Mouse (Mus musculus): ENCODE measurements around the gene Sept10. TPM values are rescaled to one million over a fixed set of nuclear protein-coding genes. Genes with fewer than 3 reads are reported as not detected.
A peak's percentile ranks its signal among the peaks of the same experiment; 100 is the strongest.

The Sept10 gene
- polyA plus RNA-seq, 1 experiment from 2014 or later = 17.0 TPM

DNA sequence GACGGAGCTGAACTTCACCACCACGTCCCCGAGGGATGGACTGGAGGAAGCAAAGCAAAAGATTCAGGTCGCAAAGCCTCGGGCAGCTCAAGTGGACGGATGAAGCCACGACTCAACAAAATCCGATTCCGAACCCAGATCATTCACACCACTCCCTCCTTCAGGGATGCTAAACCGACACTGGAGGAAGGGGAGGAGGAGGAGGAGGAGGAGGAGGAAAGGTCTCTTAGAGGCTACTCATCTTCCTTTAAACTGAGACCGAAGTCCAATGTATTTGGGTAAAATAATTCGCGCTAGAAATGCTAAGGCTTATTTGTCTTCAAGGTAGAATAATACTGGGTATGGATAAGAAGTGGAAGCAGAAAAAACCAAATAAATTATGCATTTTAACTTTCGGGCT is 1.7 kb upstream of the Sept10 start:
- peak overlapping the region; percentile 99 for H3K4me3 ChIP-seq
- H3K4me2 ChIP-seq = peak overlapping the region; percentile 97
- no peaks in the 10 kb centered on the region for H3K9me3 ChIP-seq
- H3K36me3 ChIP-seq = no peaks in the 10 kb centered on the region
- no peak overlapping the region for H3K27ac ChIP-seq (replicated peaks)
- H3K4me1 ChIP-seq (replicated peaks) = peaks cover 25% of the 10 kb centered on the region
- 38% methylated on average over 14 of the region's 14 CpGs for WGBS
- no peaks in the 10 kb centered on the region for H3K27me3 ChIP-seq
- H3K9ac ChIP-seq = peak overlapping the region; percentile 94
- no peak for ATAC-seq (ENCODE audit: low FRiP score, low read depth)

DNA sequence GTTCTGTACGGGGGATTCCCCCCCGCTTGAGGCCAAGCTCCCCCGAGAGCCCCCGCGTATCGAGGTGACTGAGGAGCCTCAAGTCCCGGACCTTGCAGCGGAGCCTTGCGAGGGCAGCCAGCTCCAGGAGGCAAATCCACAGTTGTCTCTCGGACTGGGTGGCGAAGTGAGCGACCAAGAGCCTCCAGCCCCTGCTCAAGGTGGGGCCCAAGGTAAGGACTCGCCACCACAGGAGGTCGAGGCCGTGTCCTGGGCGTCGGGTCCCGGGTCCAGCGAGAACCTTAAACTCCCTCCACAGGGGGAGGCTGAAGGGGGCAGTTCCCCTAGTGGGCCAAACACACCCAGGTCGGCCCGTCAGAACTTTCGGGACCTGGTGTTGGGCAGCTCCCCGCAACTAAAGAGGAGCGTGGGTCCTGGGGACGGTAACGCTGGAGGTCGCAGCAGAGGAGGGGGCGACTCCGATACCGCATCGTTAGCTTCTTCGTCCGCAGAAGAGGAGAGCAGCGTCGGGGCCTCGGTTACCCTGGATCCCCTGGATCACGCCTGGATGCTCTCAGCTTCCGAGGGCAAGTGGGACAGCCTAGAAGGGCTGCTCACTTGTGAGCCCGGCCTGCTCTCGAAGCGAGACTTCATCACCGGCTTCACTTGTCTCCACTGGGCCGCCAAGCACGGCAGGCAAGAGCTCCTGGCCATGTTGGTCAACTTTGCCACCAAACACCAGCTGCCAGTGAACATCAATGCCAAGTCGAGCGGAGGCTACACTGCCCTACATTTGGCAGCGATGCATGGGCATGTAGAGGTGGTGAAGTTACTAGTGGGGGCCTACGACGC is 839 bp upstream of the Sept10 start:
- peak; percentile 52 for ATAC-seq (ENCODE audit: low FRiP score, low read depth)

DNA sequence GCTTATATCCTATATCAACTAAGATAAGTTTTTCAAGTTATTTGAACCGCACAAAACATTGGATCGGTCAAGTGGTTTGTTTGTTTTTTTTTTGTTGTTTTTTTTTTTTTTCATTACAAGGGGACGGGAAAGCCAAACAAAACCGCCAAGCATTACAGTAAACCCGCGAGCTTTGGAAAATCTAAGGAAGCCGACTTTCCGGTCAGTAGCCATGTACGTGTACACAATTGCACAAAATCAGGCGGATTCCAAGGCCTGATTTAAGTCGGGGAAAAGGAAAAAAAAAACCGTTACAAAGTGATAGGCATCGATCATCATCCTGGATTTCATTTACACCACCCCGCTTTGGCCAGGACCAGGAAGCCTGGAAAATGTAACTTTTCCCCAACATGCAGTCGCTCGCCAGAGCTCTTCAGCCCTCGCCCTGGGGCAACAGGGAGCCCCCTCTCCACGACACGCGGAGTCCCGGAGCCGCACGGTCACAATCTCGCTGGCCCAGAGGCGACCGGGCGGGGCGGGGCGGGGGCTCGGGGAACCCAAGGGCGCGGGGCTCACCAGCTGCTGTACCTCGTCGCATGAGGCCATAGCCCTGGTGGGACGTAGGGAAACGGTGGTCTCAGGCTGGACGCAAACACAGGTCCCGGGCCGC is 699 bp downstream of the Sept10 start:
- no peak for ATAC-seq (ENCODE audit: low FRiP score, low read depth)
- Histone ChIP-seq H3K4me2 (peak overlapping the region; percentile 97), H3K27ac (replicated peaks) (peak overlapping the region; percentile 98), H3K9me3 (no peaks in the 10 kb centered on the region), H3K4me1 (replicated peaks) (peaks cover 25% of the 10 kb centered on the region), H3K4me3 (peak overlapping the region; percentile 99), H3K27me3 (no peaks in the 10 kb centered on the region), H3K36me3 (no peaks in the 10 kb centered on the region), H3K9ac (peak overlapping the region; percentile 94)
- 1% methylated on average over 39 of the region's 39 CpGs for WGBS

More for the DNA sequence above, 839 bp upstream of the Sept10 start:
- H3K9ac ChIP-seq = peak overlapping the region; percentile 94
- no peaks in the 10 kb centered on the region for H3K27me3 ChIP-seq
- peak overlapping the region; percentile 99 for H3K4me3 ChIP-seq
- WGBS = 2% methylated on average over 49 of the region's 49 CpGs
- peaks cover 25% of the 10 kb centered on the region for H3K4me1 ChIP-seq (replicated peaks)
- H3K36me3 ChIP-seq = no peaks in the 10 kb centered on the region
- peak overlapping the region; percentile 98 for H3K27ac ChIP-seq (replicated peaks)
- no peaks in the 10 kb centered on the region for H3K9me3 ChIP-seq
- H3K4me2 ChIP-seq = peak overlapping the region; percentile 97

DNA sequence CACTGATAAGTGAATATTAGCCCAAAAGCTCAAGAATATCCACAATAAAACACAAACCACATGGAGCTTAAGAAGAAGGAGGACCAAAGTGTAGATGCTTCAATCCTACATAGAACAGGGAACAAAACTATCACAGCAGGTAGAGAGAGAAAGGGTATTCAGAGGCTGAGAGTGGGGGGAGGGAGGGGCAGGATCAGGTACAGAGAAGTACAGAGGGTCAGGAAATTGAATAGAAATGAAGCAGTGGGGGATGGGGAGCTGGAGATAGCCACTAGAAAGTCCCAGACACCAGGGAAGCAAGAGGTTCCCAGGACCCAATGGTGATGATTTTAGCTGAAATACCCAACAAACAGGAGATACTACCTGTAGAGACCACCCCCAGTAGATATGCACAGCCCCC is 21.6 kb downstream of the Sept10 start:
- H3K27me3 ChIP-seq = no peaks in the 10 kb centered on the region
- no peak overlapping the region for H3K27ac ChIP-seq (replicated peaks)
- no peaks in the 10 kb centered on the region for H3K36me3 ChIP-seq
- H3K9me3 ChIP-seq = no peaks in the 10 kb centered on the region
- H3K4me2 ChIP-seq = no peak overlapping the region
- H3K9ac ChIP-seq = no peak overlapping the region
- H3K4me1 ChIP-seq (replicated peaks) = peaks cover 1% of the 10 kb centered on the region; the same call in 1 of the 2 replicates
- no peak for ATAC-seq (ENCODE audit: low FRiP score, low read depth)
- H3K4me3 ChIP-seq = no peak overlapping the region

DNA sequence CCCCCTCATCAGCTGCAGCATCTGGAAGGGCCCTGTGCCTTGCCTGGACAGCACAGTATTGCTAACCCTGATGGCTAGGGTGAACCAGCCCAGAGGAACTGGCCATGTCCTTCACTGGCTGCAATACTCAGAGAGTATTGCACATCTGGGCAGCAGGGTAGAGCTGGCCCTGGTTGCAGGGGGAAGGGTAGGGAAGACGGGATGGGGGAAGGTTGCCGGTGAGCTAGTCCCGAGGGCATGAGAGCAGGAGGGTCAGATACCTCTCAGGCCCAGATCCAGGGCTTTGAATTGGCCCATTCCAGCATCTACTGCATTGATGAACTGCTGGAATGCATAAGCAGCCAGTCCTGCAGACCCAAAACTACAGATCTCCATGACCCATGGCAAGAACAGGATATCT is 24.9 kb downstream of the Sept10 start:
- Histone ChIP-seq H3K4me1 (replicated peaks) (peaks cover 5% of the 10 kb centered on the region; the same call in 1 of the 2 replicates), H3K9me3 (no peaks in the 10 kb centered on the region), H3K36me3 (no peaks in the 10 kb centered on the region), H3K27me3 (no peaks in the 10 kb centered on the region), H3K27ac (replicated peaks) (no peak overlapping the region), H3K4me2 (no peak overlapping the region), H3K4me3 (no peak overlapping the region), H3K9ac (no peak overlapping the region)
- 91% methylated on average over 3 of the region's 3 CpGs for WGBS
- no peak for ATAC-seq (ENCODE audit: low FRiP score, low read depth)

DNA sequence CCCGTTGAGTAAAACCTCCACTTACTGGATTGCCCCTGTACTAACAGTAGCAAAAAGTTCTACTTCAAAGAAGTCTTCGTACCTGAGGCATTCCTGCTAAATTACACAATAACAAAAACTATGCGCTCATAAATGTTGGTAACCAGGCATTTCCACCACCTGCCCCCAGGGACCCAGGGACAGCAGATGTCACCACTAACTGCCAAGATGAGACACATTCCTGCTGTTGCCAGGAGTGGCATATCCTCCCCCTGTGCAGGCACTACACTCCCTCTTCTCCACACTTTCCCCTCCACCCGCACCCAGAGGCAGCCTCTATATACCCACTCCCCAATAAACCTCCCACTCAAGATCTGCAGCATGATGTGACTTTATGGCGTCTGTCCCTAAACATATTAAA is 26.8 kb downstream of the Sept10 start:
- no peaks in the 10 kb centered on the region for H3K27me3 ChIP-seq
- no peaks in the 10 kb centered on the region for H3K9me3 ChIP-seq
- H3K4me1 ChIP-seq (replicated peaks) = peaks cover 5% of the 10 kb centered on the region; the same call in 1 of the 2 replicates
- 63% methylated on average over 5 of the region's 5 CpGs for WGBS
- H3K27ac ChIP-seq (replicated peaks) = no peak overlapping the region
- ATAC-seq (ENCODE audit: low FRiP score, low read depth) = no peak
- H3K4me2 ChIP-seq = no peak overlapping the region
- H3K4me3 ChIP-seq = no peak overlapping the region
- H3K36me3 ChIP-seq = 0 out of 2 replicates have a peak, but pooled peaks cover 4% of the 10 kb centered on the region
- no peak overlapping the region for H3K9ac ChIP-seq

DNA sequence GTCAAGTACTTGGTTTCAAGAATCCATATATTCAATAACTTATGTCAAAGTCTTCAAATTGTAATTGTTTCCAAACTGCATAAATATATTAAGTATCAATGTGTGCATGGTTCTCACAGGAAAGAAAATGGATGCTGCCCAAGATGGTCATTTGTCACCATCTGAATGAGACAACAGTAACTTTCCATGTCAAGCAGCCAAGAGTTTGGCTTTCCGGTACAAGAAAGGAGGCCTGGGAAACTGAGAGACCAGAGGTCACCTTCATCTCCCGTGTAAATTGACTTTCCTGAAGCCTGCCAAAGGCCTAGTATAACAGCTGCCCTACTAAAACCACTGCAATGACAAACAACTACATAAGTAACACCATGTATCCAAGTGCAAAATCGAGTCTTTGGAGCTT is 39.3 kb downstream of the Sept10 start:
- 77% methylated on average over 3 of the region's 3 CpGs for WGBS
- Histone ChIP-seq H3K36me3 (peaks cover 4% of the 10 kb centered on the region; the same call in 1 of the 2 replicates), H3K4me1 (replicated peaks) (no peaks in the 10 kb centered on the region), H3K27ac (replicated peaks) (no peak overlapping the region), H3K4me3 (no peak overlapping the region), H3K27me3 (no peaks in the 10 kb centered on the region), H3K9ac (no peak overlapping the region), H3K4me2 (no peak overlapping the region), H3K9me3 (no peaks in the 10 kb centered on the region)
- no peak for ATAC-seq (ENCODE audit: low FRiP score, low read depth)

DNA sequence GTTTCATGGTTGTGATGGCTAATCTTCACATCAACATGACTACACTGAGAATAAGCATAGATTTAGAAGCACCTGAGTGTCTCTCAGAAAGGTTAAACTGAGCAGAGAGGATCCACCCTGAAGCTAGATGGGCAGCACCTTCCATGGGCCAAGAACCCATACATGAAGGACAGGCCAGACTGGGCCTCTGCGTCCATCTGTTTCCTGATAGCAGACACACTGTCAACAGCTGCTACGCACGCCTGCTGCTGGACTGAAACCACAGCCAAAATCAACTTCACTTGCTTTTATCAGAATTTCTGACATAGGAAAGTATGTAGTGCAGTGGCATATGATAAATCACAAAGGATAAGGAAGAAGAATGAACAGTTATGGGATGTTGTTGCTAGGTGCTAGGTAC is 42.0 kb downstream of the Sept10 start:
- no peak overlapping the region for H3K4me3 ChIP-seq
- H3K4me2 ChIP-seq = no peak overlapping the region
- WGBS = 85% methylated on average over 3 of the region's 3 CpGs
- no peaks in the 10 kb centered on the region for H3K4me1 ChIP-seq (replicated peaks)
- peaks cover 4% of the 10 kb centered on the region; the same call in 1 of the 2 replicates for H3K36me3 ChIP-seq
- no peaks in the 10 kb centered on the region for H3K27me3 ChIP-seq
- H3K9ac ChIP-seq = no peak overlapping the region
- no peaks in the 10 kb centered on the region for H3K9me3 ChIP-seq
- ATAC-seq (ENCODE audit: low FRiP score, low read depth) = no peak
- H3K27ac ChIP-seq (replicated peaks) = no peak overlapping the region

DNA sequence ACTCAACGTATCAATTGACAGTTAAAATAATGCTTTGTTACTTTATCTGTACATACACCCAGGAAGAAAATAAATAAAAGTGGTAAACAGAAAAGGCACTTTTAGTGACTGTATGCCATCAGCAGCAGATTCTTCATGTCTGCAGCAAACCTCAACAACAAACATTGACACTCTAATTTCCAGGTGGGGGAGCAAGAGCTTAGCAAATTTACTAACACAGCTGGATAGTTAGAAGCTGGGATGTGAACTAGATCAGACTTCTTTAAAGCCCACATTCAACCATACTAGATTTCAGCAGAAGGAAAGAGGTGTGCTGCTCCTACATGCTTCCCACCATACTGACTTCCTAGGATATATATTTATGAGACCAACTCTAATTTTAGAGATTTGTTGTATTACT is 49.1 kb downstream of the Sept10 start:
- H3K27ac ChIP-seq (replicated peaks) = no peak overlapping the region
- no peaks in the 10 kb centered on the region for H3K4me1 ChIP-seq (replicated peaks)
- no peak for ATAC-seq (ENCODE audit: low FRiP score, low read depth)
- no peaks in the 10 kb centered on the region for H3K36me3 ChIP-seq
- no peak overlapping the region for H3K4me2 ChIP-seq
- H3K4me3 ChIP-seq = no peak overlapping the region
- WGBS = 100% methylated on average over 1 of the region's 1 CpGs
- H3K9me3 ChIP-seq = no peaks in the 10 kb centered on the region
- H3K9ac ChIP-seq = no peak overlapping the region
- H3K27me3 ChIP-seq = no peaks in the 10 kb centered on the region

DNA sequence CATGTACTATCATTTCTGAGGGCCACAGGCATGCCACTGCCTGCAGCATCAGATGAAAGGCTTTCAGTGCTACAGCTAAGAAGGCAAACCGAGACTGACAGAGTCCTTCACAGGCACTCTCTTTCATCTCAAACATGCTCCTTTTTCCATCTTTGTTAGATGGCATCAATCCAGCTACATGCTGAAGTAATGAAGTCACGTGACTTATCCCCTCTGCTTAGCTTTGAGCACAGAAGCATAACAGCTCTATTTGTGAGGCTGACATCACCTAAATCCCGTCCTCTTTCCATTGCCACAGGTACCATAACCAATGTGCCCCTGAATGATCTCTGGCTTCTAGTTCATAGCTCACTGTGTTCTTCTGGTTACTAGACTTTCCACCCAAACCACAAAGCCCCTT is 50.6 kb downstream of the Sept10 start:
- H3K27me3 ChIP-seq = no peaks in the 10 kb centered on the region
- H3K27ac ChIP-seq (replicated peaks) = no peak overlapping the region
- H3K4me3 ChIP-seq = no peak overlapping the region
- H3K4me1 ChIP-seq (replicated peaks) = no peaks in the 10 kb centered on the region
- ATAC-seq (ENCODE audit: low FRiP score, low read depth) = no peak
- H3K4me2 ChIP-seq = no peak overlapping the region
- no peaks in the 10 kb centered on the region for H3K36me3 ChIP-seq
- WGBS = 73% methylated on average over 3 of the region's 3 CpGs
- no peak overlapping the region for H3K9ac ChIP-seq
- H3K9me3 ChIP-seq = no peaks in the 10 kb centered on the region

DNA sequence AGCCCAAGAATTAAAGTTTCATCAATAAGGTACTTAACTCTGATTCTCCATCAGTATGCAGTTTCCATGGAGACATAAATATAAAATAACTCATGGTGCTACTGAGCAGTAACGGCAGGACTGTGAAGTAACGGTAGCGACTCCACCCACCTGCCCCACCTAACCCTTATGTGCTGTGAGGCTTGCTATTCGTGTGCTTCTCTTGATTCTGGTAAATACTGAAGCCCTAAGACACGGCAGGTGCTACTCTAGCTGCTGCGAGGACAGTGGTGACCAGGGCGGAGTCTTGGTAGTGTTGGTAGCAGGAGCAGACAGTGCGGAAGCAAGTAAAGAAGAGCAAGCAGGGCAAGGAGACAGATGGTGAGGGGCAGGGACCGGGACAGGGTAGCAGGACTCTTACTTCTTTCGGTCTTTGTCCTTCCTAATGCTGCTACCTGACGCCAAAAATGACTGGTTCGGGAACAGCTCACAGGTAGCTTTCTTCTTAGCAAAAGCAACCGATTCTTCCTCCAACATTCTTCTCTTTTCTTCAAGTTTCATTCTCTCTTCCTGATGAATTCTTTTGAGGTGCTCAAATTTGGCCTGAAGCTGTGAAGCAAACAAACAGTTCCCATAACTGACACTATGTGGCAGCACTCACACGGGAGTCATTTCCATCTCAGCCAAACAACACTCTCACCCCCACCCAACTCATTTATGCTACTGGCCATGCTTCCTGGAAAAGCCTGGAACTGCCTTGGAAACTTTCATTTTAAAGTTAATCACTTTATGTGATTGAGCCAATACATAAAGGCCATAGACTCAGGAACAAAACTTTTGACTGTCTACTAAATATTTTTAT is 55.3 kb downstream of the Sept10 start:
- H3K4me3 ChIP-seq = no peak overlapping the region
- no peak overlapping the region for H3K27ac ChIP-seq (replicated peaks)
- no peaks in the 10 kb centered on the region for H3K9me3 ChIP-seq
- no peaks in the 10 kb centered on the region for H3K27me3 ChIP-seq
- H3K4me1 ChIP-seq (replicated peaks) = no peaks in the 10 kb centered on the region
- no peak overlapping the region for H3K9ac ChIP-seq
- no peak for ATAC-seq (ENCODE audit: low FRiP score, low read depth)
- H3K36me3 ChIP-seq = no peaks in the 10 kb centered on the region
- 73% methylated on average over 14 of the region's 14 CpGs for WGBS
- H3K4me2 ChIP-seq = no peak overlapping the region
